Mouse (Mus musculus): ENCODE data around the gene Dnase2b. TPM values are rescaled to one million over a fixed set of nuclear protein-coding genes. Genes with fewer than 3 reads are reported as not detected.

The Dnase2b gene
- polyA plus RNA-seq (2012), result not detected in 2 replicates

GRCm38 (mm10) chr3:146615496-146615895 lies at the start of gene Dnase2b:
Gene Dnase2b (minus strand): TSS chr3:146615596.
- Histone ChIP-seq H3K27me3 (ENCODE audit: control insufficient read depth) (peaks cover 3% of the 10 kb centered on the region; the same call in 1 of the 2 replicates), H3K9me3 (ENCODE audit: control insufficient read depth, low read length) (no peaks in the 10 kb centered on the region), H3K36me3 (ENCODE audit: control insufficient read depth) (no peaks in the 10 kb centered on the region), H3K4me3 (replicated peaks) (no peak within 1 kb of the TSS), H3K4me1 (ENCODE audit: control insufficient read depth) (peaks cover 14% of the 10 kb centered on the region)
- TF ChIP-seq TAL1 (IDR thresholded peaks at IDR 0.05; ENCODE audit: low read length) (no peak), GATA1 (IDR thresholded peaks at IDR 0.05; ENCODE audit: low read length) (no peak)

GRCm38 (mm10) chr3:146661907-146662306 lies 46.5 kb upstream of the Dnase2b start:
- TF ChIP-seq GATA1 (IDR thresholded peaks at IDR 0.05; ENCODE audit: low read length), result no peak
- TF ChIP-seq TAL1 (IDR thresholded peaks at IDR 0.05; ENCODE audit: low read length), result no peak
- H3K4me1 ChIP-seq (ENCODE audit: control insufficient read depth), result no peaks in the 10 kb centered on the region

GRCm38 (mm10) chr3:146661001-146661400 lies 45.6 kb upstream of the Dnase2b start:
- H3K4me3 ChIP-seq (replicated peaks), result no peak overlapping the region
- TF ChIP-seq TAL1 (IDR thresholded peaks at IDR 0.05; ENCODE audit: low read length), result no peak
- H3K36me3 ChIP-seq (ENCODE audit: control insufficient read depth), result no peaks in the 10 kb centered on the region

More at GRCm38 (mm10) chr3:146661907-146662306, 46.5 kb upstream of the Dnase2b start:
- no peak overlapping the region for H3K4me3 ChIP-seq (replicated peaks)
- H3K9me3 ChIP-seq (ENCODE audit: control insufficient read depth, low read length), result no peaks in the 10 kb centered on the region
- no peaks in the 10 kb centered on the region for H3K36me3 ChIP-seq (ENCODE audit: control insufficient read depth)
- no peaks in the 10 kb centered on the region for H3K27me3 ChIP-seq (ENCODE audit: control insufficient read depth)

GRCm38 (mm10) chr3:146659321-146659720 lies 43.9 kb upstream of the Dnase2b start:
- H3K36me3 ChIP-seq (ENCODE audit: control insufficient read depth), result no peaks in the 10 kb centered on the region
- H3K4me3 ChIP-seq (replicated peaks), result no peak overlapping the region
- no peak for TF ChIP-seq GATA1 (IDR thresholded peaks at IDR 0.05; ENCODE audit: low read length)
- no peak for TF ChIP-seq TAL1 (IDR thresholded peaks at IDR 0.05; ENCODE audit: low read length)
- no peaks in the 10 kb centered on the region for H3K9me3 ChIP-seq (ENCODE audit: control insufficient read depth, low read length)
- H3K27me3 ChIP-seq (ENCODE audit: control insufficient read depth), result no peaks in the 10 kb centered on the region
- H3K4me1 ChIP-seq (ENCODE audit: control insufficient read depth), result peaks cover 16% of the 10 kb centered on the region

More at GRCm38 (mm10) chr3:146661001-146661400, 45.6 kb upstream of the Dnase2b start:
- no peaks in the 10 kb centered on the region for H3K27me3 ChIP-seq (ENCODE audit: control insufficient read depth)
- H3K4me1 ChIP-seq (ENCODE audit: control insufficient read depth), result peaks cover under 1% of the 10 kb centered on the region
- H3K9me3 ChIP-seq (ENCODE audit: control insufficient read depth, low read length), result no peaks in the 10 kb centered on the region

- no peaks in the 10 kb centered on the region for H3K9me3 ChIP-seq (ENCODE audit: control insufficient read depth, low read length)
- H3K27me3 ChIP-seq (ENCODE audit: control insufficient read depth), result no peaks in the 10 kb centered on the region
- no peak overlapping the region for H3K4me3 ChIP-seq (replicated peaks)
- H3K36me3 ChIP-seq (ENCODE audit: control insufficient read depth), result no peaks in the 10 kb centered on the region
- TF ChIP-seq GATA1 (IDR thresholded peaks at IDR 0.05; ENCODE audit: low read length), result no peak
- TF ChIP-seq TAL1 (IDR thresholded peaks at IDR 0.05; ENCODE audit: low read length), result no peak
- peaks cover 28% of the 10 kb centered on the region for H3K4me1 ChIP-seq (ENCODE audit: control insufficient read depth)
Measured at GRCm38 (mm10) chr3:146658061-146658639, 42.8 kb upstream of the Dnase2b start.

- Histone ChIP-seq H3K27me3 (ENCODE audit: control insufficient read depth) (no peaks in the 10 kb centered on the region), H3K36me3 (ENCODE audit: control insufficient read depth) (no peaks in the 10 kb centered on the region), H3K9me3 (ENCODE audit: control insufficient read depth, low read length) (no peaks in the 10 kb centered on the region), H3K4me1 (ENCODE audit: control insufficient read depth) (peaks cover 35% of the 10 kb centered on the region), H3K4me3 (replicated peaks) (no peak overlapping the region)
- no peak for TF ChIP-seq TAL1 (IDR thresholded peaks at IDR 0.05; ENCODE audit: low read length)
- TF ChIP-seq GATA1 (IDR thresholded peaks at IDR 0.05; ENCODE audit: low read length), result no peak
Measured at GRCm38 (mm10) chr3:146657433-146657832, 42.0 kb upstream of the Dnase2b start.

- Histone ChIP-seq H3K9me3 (ENCODE audit: control insufficient read depth, low read length) (no peaks in the 10 kb centered on the region), H3K36me3 (ENCODE audit: control insufficient read depth) (no peaks in the 10 kb centered on the region), H3K27me3 (ENCODE audit: control insufficient read depth) (no peaks in the 10 kb centered on the region), H3K4me3 (replicated peaks) (peak overlapping the region; percentile 34), H3K4me1 (ENCODE audit: control insufficient read depth) (peaks cover 38% of the 10 kb centered on the region)
- TF ChIP-seq GATA1 (IDR thresholded peaks at IDR 0.05; ENCODE audit: low read length) (no peak), TAL1 (IDR thresholded peaks at IDR 0.05; ENCODE audit: low read length) (no peak)
Measured at GRCm38 (mm10) chr3:146655111-146655577, 39.7 kb upstream of the Dnase2b start.

GRCm38 (mm10) chr3:146653692-146654091 lies 38.3 kb upstream of the Dnase2b start:
- no peaks in the 10 kb centered on the region for H3K27me3 ChIP-seq (ENCODE audit: control insufficient read depth)
- no peak for TF ChIP-seq TAL1 (IDR thresholded peaks at IDR 0.05; ENCODE audit: low read length)
- no peak for TF ChIP-seq GATA1 (IDR thresholded peaks at IDR 0.05; ENCODE audit: low read length)
- peaks cover 38% of the 10 kb centered on the region for H3K4me1 ChIP-seq (ENCODE audit: control insufficient read depth)
- H3K4me3 ChIP-seq (replicated peaks), result peak overlapping the region; percentile 47
- H3K36me3 ChIP-seq (ENCODE audit: control insufficient read depth), result no peaks in the 10 kb centered on the region
- no peaks in the 10 kb centered on the region for H3K9me3 ChIP-seq (ENCODE audit: control insufficient read depth, low read length)

GRCm38 (mm10) chr3:146652431-146652830 lies 37.0 kb upstream of the Dnase2b start:
- H3K9me3 ChIP-seq (ENCODE audit: control insufficient read depth, low read length), result no peaks in the 10 kb centered on the region
- no peaks in the 10 kb centered on the region for H3K36me3 ChIP-seq (ENCODE audit: control insufficient read depth)
- no peak for TF ChIP-seq TAL1 (IDR thresholded peaks at IDR 0.05; ENCODE audit: low read length)
- no peak for TF ChIP-seq GATA1 (IDR thresholded peaks at IDR 0.05; ENCODE audit: low read length)
- no peak overlapping the region for H3K4me3 ChIP-seq (replicated peaks)
- peaks cover 38% of the 10 kb centered on the region for H3K4me1 ChIP-seq (ENCODE audit: control insufficient read depth)
- no peaks in the 10 kb centered on the region for H3K27me3 ChIP-seq (ENCODE audit: control insufficient read depth)

Measured in erythroblast, embryonic 14.5 days (primary cell).